Mouse (Mus musculus): ENCODE results near the gene Prss27. TPM values are rescaled to one million over a fixed set of nuclear protein-coding genes. Genes with fewer than 3 reads are reported as not detected.

Prss27 gene
- under 1 TPM; 0.09 to 0.12 TPM for polyA plus RNA-seq (2012; fragmentation: generic; extraction: Trizol)

DNA sequence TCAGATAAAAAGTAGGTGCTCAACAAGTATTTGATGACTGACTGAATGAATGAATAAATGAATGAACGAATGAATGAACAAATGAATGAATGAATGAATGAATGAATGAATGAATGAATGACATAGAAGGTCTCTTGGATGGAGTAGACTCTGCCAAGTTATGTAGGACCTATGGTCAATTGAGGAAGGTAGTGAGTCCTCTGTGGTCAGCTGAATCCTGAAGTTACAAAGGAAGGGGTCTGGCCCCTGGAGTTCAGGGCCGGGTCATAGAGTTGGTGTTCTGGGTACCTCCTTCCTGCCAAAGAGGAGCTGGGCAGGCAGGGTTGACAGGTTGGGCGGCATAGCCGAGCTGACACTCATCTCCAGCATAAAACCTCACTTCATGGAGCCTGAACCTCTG is at the start of gene Prss27:
TSS of gene Prss27 (plus strand) at position 301 of the 400 bp plus-strand sequence.

DNA sequence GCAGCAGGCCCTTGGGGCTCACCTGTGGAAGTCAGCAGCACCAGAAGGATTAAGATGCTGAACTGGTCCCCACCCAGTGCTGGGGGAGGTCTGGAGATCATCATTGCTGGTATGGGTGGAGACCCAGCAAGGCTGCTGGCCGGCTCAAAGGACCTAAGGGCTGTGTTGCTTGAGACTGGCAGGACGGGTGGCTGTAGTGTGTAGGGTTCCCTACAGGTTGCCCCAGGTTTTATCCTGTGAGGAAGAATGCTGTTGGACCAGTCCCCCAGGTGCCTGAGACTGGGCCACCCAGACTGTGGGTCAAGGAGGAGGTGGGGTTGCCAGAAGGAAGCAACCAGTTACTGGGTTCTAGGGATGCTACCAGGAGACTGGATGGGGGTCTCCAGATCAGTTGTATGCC is 40.0 kb upstream of the Prss27 start, which contains the start of gene Prss22:
TSS of gene Prss22 (minus strand) at position 200 of the 400 bp plus-strand sequence.

DNA sequence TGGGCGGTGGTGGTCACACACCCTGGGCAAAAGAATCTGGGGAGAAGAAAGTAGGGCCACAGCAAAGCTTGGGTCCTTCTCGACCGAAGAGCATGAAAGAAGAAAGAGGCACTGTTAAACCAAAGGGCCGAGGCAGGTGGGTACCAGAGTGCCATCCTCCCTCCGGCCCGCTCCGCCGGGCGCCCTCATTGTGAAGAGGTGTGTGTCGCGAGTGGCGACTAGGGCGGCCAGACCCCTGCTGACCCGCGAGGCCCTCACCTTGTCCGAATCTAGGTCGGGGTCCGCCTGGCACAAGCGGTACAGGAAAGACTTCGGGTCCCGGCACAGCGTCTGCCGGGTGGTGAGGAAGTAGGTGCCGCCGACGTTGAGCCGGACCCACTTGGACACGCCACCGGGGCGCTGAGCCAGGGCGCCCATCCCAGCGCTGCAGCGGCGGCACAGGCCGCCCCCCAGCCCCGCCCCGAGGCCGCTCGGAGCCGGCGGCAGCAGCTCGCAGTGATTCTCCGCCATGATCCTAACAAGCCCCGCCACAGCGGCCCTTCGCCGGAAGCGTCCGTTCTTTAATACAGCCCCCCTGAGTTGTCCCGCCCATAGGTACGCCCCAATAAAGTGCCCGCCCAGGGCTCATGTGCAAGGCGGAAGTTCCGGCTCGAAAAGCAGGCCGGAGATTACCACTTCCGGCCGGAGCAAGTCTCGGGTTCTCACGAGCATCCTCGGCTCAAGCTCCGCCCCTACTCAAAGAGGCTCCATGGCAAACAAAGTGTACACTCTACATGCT is 35.2 kb downstream of the Prss27 start, which contains the start of gene Kctd5:
TSS of gene Kctd5 (minus strand) at position 567 of the 778 bp plus-strand sequence.

Other genes starting within 250 kb of the Prss27 start
- 100 to 1,000 TPM in 1 of 2 experiments, 10 to 100 TPM in 1; 26.7 to 115 TPM for gene Srrm2, start 247.6 kb upstream of the Prss27 start, polyA plus RNA-seq (2012; fragmentation: generic; extraction: Trizol)
- gene Elob, start 209.0 kb upstream of the Prss27 start, polyA plus RNA-seq (2012; fragmentation: generic; extraction: Trizol), result 1,000 to 10,000 TPM; 1,533 to 1,676 TPM
- gene Prss33, start 202.1 kb upstream of the Prss27 start, polyA plus RNA-seq (2012; fragmentation: generic; extraction: Trizol), result not detected
- gene Prss32, start 194.3 kb upstream of the Prss27 start, polyA plus RNA-seq (2012; fragmentation: generic; extraction: Trizol), result under 1 TPM in 1 of 2 experiments, not detected in 1; 0.05 TPM
- under 1 TPM in 1 of 2 experiments, not detected in 1; 0.02 TPM for gene Prss41, start 194.0 kb upstream of the Prss27 start, polyA plus RNA-seq (2012; fragmentation: generic; extraction: Trizol)
- not detected for gene Prss21, start 170.1 kb upstream of the Prss27 start, polyA plus RNA-seq (2012; fragmentation: generic; extraction: Trizol)
- gene Dcpp1, start 157.3 kb upstream of the Prss27 start, polyA plus RNA-seq (2012; fragmentation: generic; extraction: Trizol), result not detected
- gene Dcpp2, start 157.3 kb upstream of the Prss27 start, polyA plus RNA-seq (2012; fragmentation: generic; extraction: Trizol), result not detected
- not detected for gene Dcpp3, start 120.7 kb upstream of the Prss27 start, polyA plus RNA-seq (2012; fragmentation: generic; extraction: Trizol)
- not detected for gene Sbp, start 96.5 kb upstream of the Prss27 start, polyA plus RNA-seq (2012; fragmentation: generic; extraction: Trizol)
- gene Sbpl, start 82.9 kb upstream of the Prss27 start, polyA plus RNA-seq (2012; fragmentation: generic; extraction: Trizol), result not detected
- gene Prss30, start 57.6 kb upstream of the Prss27 start, polyA plus RNA-seq (2012; fragmentation: generic; extraction: Trizol), result under 1 TPM; 0.02 to 0.22 TPM
- gene Prss22, start 40.0 kb upstream of the Prss27 start, polyA plus RNA-seq (2012; fragmentation: generic; extraction: Trizol), result under 1 TPM; 0.46 to 0.69 TPM
- 10 to 100 TPM; 10.2 to 30.9 TPM for gene Kctd5, start 35.3 kb downstream of the Prss27 start, polyA plus RNA-seq (2012; fragmentation: generic; extraction: Trizol)
- gene Pdpk1, start 112.8 kb downstream of the Prss27 start, polyA plus RNA-seq (2012; fragmentation: generic; extraction: Trizol), result 1 to 10 TPM in 1 of 2 experiments, under 1 TPM in 1; 0.56 to 6.5 TPM
- 10 to 100 TPM; 37.7 to 66.7 TPM for gene Amdhd2, start 125.6 kb downstream of the Prss27 start, polyA plus RNA-seq (2012; fragmentation: generic; extraction: Trizol)
- 100 to 1,000 TPM; 513 to 615 TPM for gene Atp6v0c, start 131.6 kb downstream of the Prss27 start, polyA plus RNA-seq (2012; fragmentation: generic; extraction: Trizol)
- 1 to 10 TPM in 1 of 2 experiments, under 1 TPM in 1; 0.42 to 4.6 TPM for gene Tbc1d24, start 167.4 kb downstream of the Prss27 start, polyA plus RNA-seq (2012; fragmentation: generic; extraction: Trizol)
- gene Ntn3, start 171.4 kb downstream of the Prss27 start, polyA plus RNA-seq (2012; fragmentation: generic; extraction: Trizol), result 1 to 10 TPM in 1 of 2 experiments, under 1 TPM in 1; 0.22 to 1.1 TPM
- gene Tedc2, start 182.7 kb downstream of the Prss27 start, polyA plus RNA-seq (2012; fragmentation: generic; extraction: Trizol), result 1 to 10 TPM; 6.6 to 7.0 TPM
- 10 to 100 TPM; 28.1 to 29.1 TPM for gene Ccnf, start 213.3 kb downstream of the Prss27 start, polyA plus RNA-seq (2012; fragmentation: generic; extraction: Trizol)